Mouse (Mus musculus) midbrain, embryonic 14.5 days (tissue): ENCODE measurements around the gene Slc44a3. TPM values are rescaled to one million over a fixed set of nuclear protein-coding genes. Genes with fewer than 3 reads are reported as not detected.

ENCODE experiments used
- ATAC-seq: fragments of 200-750 bp; cut with Nextera tagmentation; 2 replicates; pipeline ENCODE4 v1.8.0; 2017; ENCODE audit warnings: moderate number of reproducible peaks, moderate library complexity; ENCODE audit not compliant: low FRiP score, low TSS enrichment
- DNase-seq: peaks from one replicate; pipeline ENCODE4 v3.0.0-alpha.2; 2015
- H3K27ac ChIP-seq: fragments of 300-500 bp; sonication (generic); replicated peaks from 2 replicates; pipeline ENCODE4 v1.5.1; 2014; ENCODE audit warnings: mild to moderate bottlenecking, low read depth, low read length, moderate library complexity
- H3K27me3 ChIP-seq: fragments of 300-500 bp; sonication (generic); 2 replicates; pipeline ENCODE4 v1.6.1; 2014; ENCODE audit warnings: low read length, control low read depth, mixed read lengths; ENCODE audit not compliant: control insufficient read depth, insufficient read depth
- H3K36me3 ChIP-seq: fragments of 300-500 bp; sonication (generic); 2 replicates; pipeline ENCODE4 v1.6.1; 2014; ENCODE audit warnings: low read length, control low read depth; ENCODE audit not compliant: control insufficient read depth, insufficient read depth
- H3K4me1 ChIP-seq: fragments of 300-500 bp; sonication (generic); 2 replicates; pipeline ENCODE4 v1.6.1; 2014; ENCODE audit warnings: mild to moderate bottlenecking, antibody characterized with exemption, low read length, control low read depth; ENCODE audit not compliant: control insufficient read depth, insufficient read depth
- H3K4me2 ChIP-seq: fragments of 300-500 bp; sonication (generic); 2 replicates; pipeline ENCODE4 v1.6.1; 2014; ENCODE audit warnings: mild to moderate bottlenecking, low read length, moderate library complexity
- H3K4me3 ChIP-seq: fragments of 300-500 bp; sonication (generic); replicated peaks from 2 replicates; pipeline ENCODE4 v1.5.1; 2014; ENCODE audit warnings: low read depth, low read length
- H3K9ac ChIP-seq: fragments of 300-500 bp; sonication (generic); replicated peaks from 2 replicates; pipeline ENCODE4 v1.6.1; 2014; ENCODE audit warnings: mild to moderate bottlenecking, low read length, moderate library complexity
- H3K9me3 ChIP-seq: fragments of 300-500 bp; sonication (generic); 2 replicates; pipeline ENCODE4 v1.6.1; 2016; ENCODE audit warnings: low read length, control low read depth, mixed read lengths; ENCODE audit not compliant: control insufficient read depth
- WGBS: fragments of 180-500 bp; shearing (Covaris S2); extraction: QIAGEN DNeasy Blood & Tissue Kit; methylation state at CpG from one replicate; pipeline ENCODE4 v1.1.7; 2014; 5-methylcytosine and 5-hydroxymethylcytosine counted together
- polyA plus RNA-seq: library from polyadenylated mRNA; unstranded; fragments of >200 nt; fragmentation: Nextera tagmentation; extraction: Ambion mirVana; gene quantifications from 2 replicates; pipeline ENCODE4 v1.2.1, GENCODE M21; 2014

Gene Slc44a3
- polyA plus RNA-seq, 1 experiment from 2014 or later = 0.63 TPM

DNA sequence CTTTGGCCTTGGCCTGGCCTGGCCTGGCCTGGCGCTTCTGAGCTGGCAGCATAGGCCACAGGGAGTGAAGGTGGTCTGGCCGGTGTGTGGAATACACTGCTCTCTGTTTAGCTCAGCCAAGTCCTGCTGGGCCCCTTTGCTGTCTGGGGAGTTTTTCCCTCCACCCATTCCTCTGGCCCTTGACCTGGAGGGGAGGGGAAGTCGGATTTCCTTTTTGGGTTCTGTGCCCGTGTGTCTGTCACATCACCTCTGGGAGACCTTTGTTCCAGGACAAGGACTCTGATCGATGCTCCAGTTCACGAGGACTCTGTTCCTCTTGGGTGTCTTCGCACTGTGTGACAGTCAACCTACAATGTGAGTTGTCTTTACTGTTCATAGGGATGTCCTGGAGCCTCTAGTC is 94.2 kb downstream of the Slc44a3 start:
- H3K4me2 ChIP-seq = no peak overlapping the region
- H3K4me1 ChIP-seq = peaks cover 15% of the 10 kb centered on the region; the same call in 1 of the 2 replicates
- H3K27me3 ChIP-seq = no peaks in the 10 kb centered on the region
- DNase-seq (no peak), ATAC-seq (no peak)
- H3K9ac ChIP-seq = no peak overlapping the region
- no peak overlapping the region for H3K4me3 ChIP-seq
- no peaks in the 10 kb centered on the region for H3K9me3 ChIP-seq
- WGBS = 71% methylated on average over 7 of the region's 7 CpGs
- peaks cover 8% of the 10 kb centered on the region for H3K36me3 ChIP-seq
- H3K27ac ChIP-seq = no peak overlapping the region

- no peaks in the 10 kb centered on the region for H3K27me3 ChIP-seq
- 82% methylated on average over 7 of the region's 7 CpGs for WGBS
Measured at GRCm38 (mm10) chr3:121437070-121437469, 95.1 kb downstream of the Slc44a3 start.

DNA sequence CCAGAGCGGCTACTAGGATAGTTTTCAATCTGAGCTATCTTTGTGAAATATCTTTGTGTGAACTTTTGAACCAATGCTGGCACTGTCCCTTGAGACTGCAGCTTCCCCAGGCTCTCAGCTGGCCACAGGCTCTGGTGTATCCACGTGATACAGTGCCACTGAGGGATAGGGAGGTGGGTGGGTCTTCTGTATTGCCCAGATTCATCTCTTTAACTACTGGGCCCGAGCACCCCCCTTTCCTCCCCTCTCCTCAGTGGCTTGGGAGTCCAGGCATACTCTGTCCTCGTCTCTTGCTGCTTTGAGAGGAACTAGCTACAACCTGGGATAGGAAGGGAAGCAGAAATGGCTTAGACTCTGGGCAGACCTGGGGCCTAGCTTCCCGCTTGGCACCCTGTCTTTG is 96.9 kb downstream of the Slc44a3 start:
- WGBS = 84% methylated on average over 5 of the region's 5 CpGs
- Histone ChIP-seq H3K27ac (no peak overlapping the region), H3K4me3 (no peak overlapping the region), H3K9ac (no peak overlapping the region), H3K36me3 (no peaks in the 10 kb centered on the region), H3K9me3 (no peaks in the 10 kb centered on the region), H3K4me1 (peaks cover 29% of the 10 kb centered on the region), H3K27me3 (no peaks in the 10 kb centered on the region), H3K4me2 (no peak overlapping the region)
- ATAC-seq (no peak), DNase-seq (no peak)

More at GRCm38 (mm10) chr3:121437070-121437469, 95.1 kb downstream of the Slc44a3 start:
- H3K4me2 ChIP-seq = no peak overlapping the region
- peaks cover 7% of the 10 kb centered on the region for H3K36me3 ChIP-seq
- no peak overlapping the region for H3K27ac ChIP-seq
- no peak overlapping the region for H3K9ac ChIP-seq
- no peak overlapping the region for H3K4me3 ChIP-seq
- DNase-seq (no peak), ATAC-seq (no peak)
- no peaks in the 10 kb centered on the region for H3K9me3 ChIP-seq
- peaks cover 19% of the 10 kb centered on the region for H3K4me1 ChIP-seq

- Histone ChIP-seq H3K36me3 (no peaks in the 10 kb centered on the region), H3K27ac (no peak overlapping the region), H3K9me3 (no peaks in the 10 kb centered on the region), H3K27me3 (no peaks in the 10 kb centered on the region), H3K4me2 (no peak overlapping the region), H3K4me3 (no peak overlapping the region), H3K4me1 (peaks cover 40% of the 10 kb centered on the region), H3K9ac (no peak overlapping the region)
- ATAC-seq = no peak
- WGBS = 55% methylated on average over 8 of the region's 8 CpGs
- peak; percentile 18 for DNase-seq
Measured at GRCm38 (mm10) chr3:121433968-121434533, 98.2 kb downstream of the Slc44a3 start.

- ATAC-seq (no peak), DNase-seq (no peak)
- Histone ChIP-seq H3K4me3 (no peak overlapping the region), H3K27ac (no peak overlapping the region), H3K4me1 (peaks cover 47% of the 10 kb centered on the region), H3K9ac (no peak overlapping the region), H3K27me3 (no peaks in the 10 kb centered on the region), H3K36me3 (no peaks in the 10 kb centered on the region), H3K9me3 (no peaks in the 10 kb centered on the region), H3K4me2 (no peak overlapping the region)
- WGBS = 80% methylated on average over 6 of the region's 6 CpGs
Measured at GRCm38 (mm10) chr3:121433359-121433758, 98.8 kb downstream of the Slc44a3 start.

- Histone ChIP-seq H3K4me1 (peaks cover 51% of the 10 kb centered on the region), H3K27ac (no peak overlapping the region), H3K4me2 (peak overlapping the region; percentile 90), H3K9me3 (no peaks in the 10 kb centered on the region), H3K27me3 (no peaks in the 10 kb centered on the region), H3K36me3 (no peaks in the 10 kb centered on the region), H3K9ac (no peak overlapping the region), H3K4me3 (no peak overlapping the region)
- DNase-seq = peak; percentile 15
- WGBS = 13% methylated on average over 7 of the region's 7 CpGs
- ATAC-seq = no peak
Measured at GRCm38 (mm10) chr3:121430289-121430936, 101.8 kb downstream of the Slc44a3 start.

- Histone ChIP-seq H3K4me3 (peak overlapping the region; percentile 95), H3K36me3 (no peaks in the 10 kb centered on the region), H3K9me3 (no peaks in the 10 kb centered on the region), H3K27me3 (peaks cover 2% of the 10 kb centered on the region; the same call in 1 of the 2 replicates), H3K27ac (0 out of 2 replicates have a peak overlapping the region, but pooled peaks have one; percentile 20), H3K4me2 (peak overlapping the region; percentile 90), H3K9ac (peak overlapping the region; percentile 20; the same call in 1 of the 2 replicates), H3K4me1 (peaks cover 47% of the 10 kb centered on the region)
- WGBS = 6% methylated on average over 3 of the region's 3 CpGs
- no peak for ATAC-seq
- no peak for DNase-seq
Measured at GRCm38 (mm10) chr3:121429469-121429868, 102.7 kb downstream of the Slc44a3 start.

DNA sequence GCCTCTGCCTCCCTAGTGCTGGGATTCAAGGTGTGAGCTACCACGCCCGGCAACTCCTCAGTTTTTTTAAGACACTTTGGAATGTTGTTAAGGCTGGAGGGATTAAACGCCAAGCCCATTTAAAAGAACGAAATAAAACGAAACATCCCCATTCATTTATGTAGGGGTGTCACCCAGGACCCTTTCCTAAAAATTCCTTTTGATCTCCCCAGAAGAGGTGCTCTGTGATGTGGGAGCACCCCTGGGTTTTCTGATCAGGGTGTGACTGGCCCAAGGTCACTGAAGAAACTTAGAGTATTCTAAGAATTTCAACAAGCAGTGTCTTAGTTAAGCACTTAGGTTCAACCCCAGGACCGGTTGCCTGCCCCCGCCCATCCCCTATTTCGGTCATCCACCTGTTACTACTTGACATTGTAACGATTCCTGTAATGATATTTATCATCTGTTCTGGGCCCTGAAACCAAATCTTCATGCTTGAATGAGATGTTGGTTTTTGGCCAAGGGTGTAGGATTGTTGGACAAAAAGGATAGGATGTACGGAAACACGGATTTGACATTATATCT is 103.4 kb downstream of the Slc44a3 start:
- no peak overlapping the region for H3K27ac ChIP-seq
- H3K9me3 ChIP-seq = no peaks in the 10 kb centered on the region

More for the DNA sequence above, 103.4 kb downstream of the Slc44a3 start:
- no peaks in the 10 kb centered on the region for H3K36me3 ChIP-seq
- 41% methylated on average over 11 of the region's 11 CpGs for whole genome bisulfite sequencing
- ATAC-seq (no peak), DNase-seq (no peak)
- peak overlapping the region; percentile 20; the same call in 1 of the 2 replicates for H3K9ac ChIP-seq
- peaks cover 6% of the 10 kb centered on the region; the same call in 1 of the 2 replicates for H3K27me3 ChIP-seq
- peak overlapping the region; percentile 90 for H3K4me2 ChIP-seq
- H3K4me1 ChIP-seq = peaks cover 40% of the 10 kb centered on the region
- H3K4me3 ChIP-seq = peak overlapping the region; percentile 95
